Mouse (Mus musculus): Measurements from ENCODE around the gene 2210011C24Rik.
"Not testable (repeated sequence)": the region's sequence is repeated elsewhere in the genome, so short reads cannot be mapped to it uniquely, and the experiment has no call there.

Gene 2210011C24Rik

DNA sequence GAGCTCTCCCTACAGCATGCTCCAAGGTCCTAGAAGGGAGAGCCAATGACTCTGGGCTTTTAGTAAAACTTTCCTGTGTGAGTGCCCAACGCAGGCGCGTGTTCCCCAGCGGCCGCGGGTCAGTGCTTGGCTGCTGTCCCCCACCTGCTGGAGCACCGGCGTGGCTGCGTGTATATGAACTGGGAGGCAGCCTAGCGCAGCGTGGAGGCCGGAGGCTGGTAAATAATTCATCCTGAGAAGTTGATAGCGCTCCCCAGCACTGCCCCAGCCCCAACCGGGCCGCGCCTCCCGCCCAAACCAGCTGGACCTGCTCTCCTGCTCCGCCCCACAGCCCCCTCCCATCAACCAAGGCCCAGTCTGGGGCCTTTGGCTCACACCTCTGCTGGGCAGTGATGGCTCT lies 9.1 kb upstream of the 2210011C24Rik start, which contains the start of gene Palm3:
Gene Palm3 (plus strand): TSS at position 376 of the 400 bp plus-strand sequence.
- in situ Hi-C loops (cut with MboI, MseI), result no loop called here

- in situ Hi-C loops (cut with MboI, MseI), result loop anchor here in 1 of 2 experiments (10.0 kb wide), 1 partner anchor 325 kb away; no protein-coding TSS in a partner anchor
These were observed 7.8 kb upstream of the 2210011C24Rik start for GRCm38 (mm10) chr8:84019738-84020137.

- in situ Hi-C loops (cut with MboI, MseI), result loop anchor here in 1 of 2 experiments (10.0 kb wide), 1 partner anchor 329 kb away; no protein-coding TSS in a partner anchor
These were observed 3.9 kb upstream of the 2210011C24Rik start for GRCm38 (mm10) chr8:84015833-84016232.

- in situ Hi-C loops (cut with MboI, MseI), result loop anchor here in 1 of 2 experiments (10.0 kb wide), 1 partner anchor 332 kb away; no protein-coding TSS in a partner anchor
These were observed 661 bp upstream of the 2210011C24Rik start for GRCm38 (mm10) chr8:84012499-84013165.

DNA sequence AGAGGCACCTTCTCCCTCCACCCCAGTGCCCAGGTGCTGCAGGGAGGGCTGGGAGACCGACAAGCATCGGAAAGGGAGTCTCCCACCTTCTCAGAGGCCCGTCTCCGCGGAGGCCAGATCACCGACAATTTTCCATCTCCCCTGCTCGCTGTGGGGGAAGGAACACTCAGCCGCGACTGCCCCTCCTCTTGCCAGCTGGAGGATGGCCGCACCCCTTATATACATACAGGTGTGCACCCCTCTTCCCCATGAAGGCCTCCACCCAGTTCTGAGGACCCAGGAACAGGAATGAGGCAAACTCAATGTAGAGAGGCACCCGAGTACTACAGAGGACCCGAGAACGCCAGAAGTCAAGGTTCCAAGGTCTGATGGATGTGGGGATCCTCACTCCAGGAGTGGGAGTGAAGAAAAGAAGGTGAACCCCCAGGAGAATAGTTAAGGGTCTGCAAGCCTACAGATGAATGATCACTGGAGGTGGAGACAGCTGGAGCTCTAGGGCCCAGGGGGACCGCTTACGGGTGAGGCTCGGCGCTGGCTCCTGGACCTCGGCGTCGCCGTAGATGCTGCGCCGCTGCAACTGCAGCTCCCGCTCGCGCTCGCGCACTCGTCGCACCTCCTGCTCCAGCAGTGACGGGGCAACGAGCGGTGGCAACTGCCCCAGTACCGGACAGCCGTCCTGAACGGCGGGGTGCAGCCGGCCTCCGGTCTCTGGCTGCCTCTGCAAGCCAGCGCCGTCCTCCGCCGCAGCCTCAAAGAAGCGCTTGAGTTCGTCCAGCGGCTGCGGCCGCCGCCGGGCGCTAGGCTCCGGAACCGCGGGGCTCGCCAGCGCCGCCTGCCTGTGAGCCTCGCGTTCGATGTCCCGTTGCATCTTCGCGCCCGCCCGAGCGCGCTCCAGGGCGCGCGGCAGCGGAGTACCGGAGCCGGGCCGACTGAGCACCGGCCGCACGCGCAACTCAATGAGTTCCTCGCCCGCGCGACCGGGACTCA lies 1.1 kb downstream of the 2210011C24Rik start:
- in situ Hi-C loops (cut with MboI, MseI), result loop anchor here in 1 of 2 experiments (10.0 kb wide), 1 partner anchor 334 kb away; no protein-coding TSS in a partner anchor

- in situ Hi-C loops (cut with MboI, MseI), result loop anchor here in 1 of 2 experiments (10.0 kb wide), 1 partner anchor 335 kb away; no protein-coding TSS in a partner anchor
These were observed 2.1 kb downstream of the 2210011C24Rik start for GRCm38 (mm10) chr8:84009876-84010275.

DNA sequence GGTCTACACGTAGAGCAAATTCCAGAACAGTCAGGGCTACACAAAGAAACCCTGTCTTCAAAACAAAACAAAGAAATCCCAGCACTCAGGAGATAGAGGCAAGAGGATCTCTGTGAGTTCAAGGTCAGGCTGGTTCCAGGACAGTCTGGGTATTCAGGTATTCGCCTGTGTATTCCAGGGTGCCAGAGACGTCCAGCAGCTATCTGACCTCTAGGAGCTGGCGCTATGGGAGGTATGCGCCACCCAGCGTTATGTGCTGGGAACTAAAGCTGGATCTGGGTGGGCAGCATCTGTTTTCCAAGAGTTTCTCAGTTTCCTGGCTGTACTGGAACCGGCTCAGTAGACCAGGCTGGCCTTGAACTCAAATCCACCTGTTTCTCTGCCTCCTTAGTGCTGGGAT lies 3.6 kb downstream of the 2210011C24Rik start:
- in situ Hi-C loops (cut with MboI, MseI), result no loop called here

DNA sequence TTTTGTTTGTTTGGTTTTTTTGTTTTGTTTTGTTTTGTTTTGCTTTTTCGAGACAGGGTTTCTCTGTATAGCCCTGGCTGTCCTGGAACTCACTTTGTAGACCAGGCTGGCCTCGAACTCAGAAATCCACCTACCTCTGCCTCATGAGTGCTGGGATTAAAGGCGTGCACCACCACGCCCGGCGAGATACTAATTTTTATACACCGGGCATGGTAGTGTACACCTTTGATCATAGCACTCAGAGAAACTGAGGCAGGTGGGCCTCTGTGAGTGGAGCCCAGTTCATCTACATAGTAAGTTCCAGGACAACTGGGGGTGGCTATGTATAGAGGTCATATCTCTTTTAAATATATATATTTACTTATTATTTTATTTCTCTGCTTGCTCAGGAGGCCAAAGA lies 6.5 kb downstream of the 2210011C24Rik start:
- in situ Hi-C loops (cut with MboI, MseI), result not testable (repeated sequence)

DNA sequence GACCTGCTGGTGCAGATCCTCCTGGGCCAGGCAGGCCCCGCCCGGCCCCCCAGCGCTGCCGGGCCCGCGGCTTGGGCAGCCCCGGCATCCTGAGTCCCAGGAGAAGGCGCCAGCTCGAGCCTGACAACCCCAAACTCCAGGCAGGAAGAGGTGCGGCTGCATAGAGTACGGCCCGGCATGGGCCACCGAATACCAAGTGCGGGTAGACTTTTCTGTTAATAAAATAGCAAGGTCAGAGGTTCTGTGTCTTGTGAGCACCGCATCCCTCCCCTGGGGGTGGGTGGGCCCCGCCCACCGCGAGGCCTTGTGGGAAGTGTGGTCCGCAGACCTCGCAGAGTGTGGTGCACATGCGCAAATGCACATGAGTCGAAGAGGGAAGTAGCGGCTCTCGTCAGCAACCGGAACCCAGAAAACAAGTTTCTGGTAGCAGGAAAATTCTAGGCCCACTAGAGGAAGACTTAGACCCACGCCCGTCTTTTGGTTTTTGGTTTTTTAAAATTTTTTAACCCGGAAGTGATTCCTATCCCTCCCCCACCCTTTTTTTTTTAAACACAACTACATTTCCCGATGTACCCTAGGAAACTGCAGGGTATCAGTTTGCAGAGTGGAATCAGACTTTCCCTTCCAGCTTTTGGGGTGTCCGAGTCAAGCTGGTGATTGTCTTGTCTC lies 7.3 kb downstream of the 2210011C24Rik start:
- in situ Hi-C loops (cut with MboI, MseI), result loop anchor here in 1 of 2 experiments (5.0 kb wide), 1 partner anchor 107 kb away; no protein-coding TSS in a partner anchor

- in situ Hi-C loops (cut with MboI, MseI), result loop anchor here in 1 of 2 experiments (5.0 kb wide), 1 partner anchor 106 kb away; no protein-coding TSS in a partner anchor
These were observed 8.2 kb downstream of the 2210011C24Rik start for GRCm38 (mm10) chr8:84003612-84004246.

GRCm38 (mm10) chr8:84002957-84003611 lies 8.9 kb downstream of the 2210011C24Rik start:
- in situ Hi-C loops (cut with MboI, MseI), result loop anchor here in 1 of 2 experiments (5.0 kb wide), 1 partner anchor 106 kb away; no protein-coding TSS in a partner anchor

- in situ Hi-C loops (cut with MboI, MseI), result loop anchor here in 1 of 2 experiments (5.0 kb wide), 1 partner anchor 104 kb away; no protein-coding TSS in a partner anchor
These were observed 10.5 kb downstream of the 2210011C24Rik start, which contains the start of gene 1700067K01Rik for GRCm38 (mm10) chr8:84001281-84002000. TSS of gene 1700067K01Rik (plus strand) at chr8:84001502.

DNA sequence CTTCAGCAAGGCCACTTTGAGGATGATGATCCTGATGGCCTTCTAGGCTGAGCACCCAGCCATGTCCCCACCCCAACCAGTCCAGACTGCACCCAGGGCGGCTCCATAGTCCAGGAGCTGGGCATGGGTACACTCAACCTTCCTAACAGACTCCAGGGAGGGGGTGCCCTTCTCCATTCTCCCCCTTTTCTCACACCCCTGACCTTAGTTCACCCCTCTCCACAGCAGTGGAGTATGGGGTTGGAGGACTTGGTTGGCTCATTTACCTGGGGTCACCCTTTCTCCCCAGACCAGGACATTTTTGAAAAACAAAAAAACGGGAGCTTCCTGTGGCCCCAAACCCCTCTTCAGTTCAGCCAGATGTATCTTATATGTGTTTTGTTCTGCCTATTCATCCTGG lies 12.1 kb downstream of the 2210011C24Rik start:
- in situ Hi-C loops (cut with MboI, MseI), result loop anchor here in 1 of 2 experiments (5.0 kb wide), 1 partner anchor 103 kb away; no protein-coding TSS in a partner anchor

GRCm38 (mm10) chr8:83999057-83999705 lies 12.8 kb downstream of the 2210011C24Rik start:
- in situ Hi-C loops (cut with MboI, MseI), result no loop called here

DNA sequence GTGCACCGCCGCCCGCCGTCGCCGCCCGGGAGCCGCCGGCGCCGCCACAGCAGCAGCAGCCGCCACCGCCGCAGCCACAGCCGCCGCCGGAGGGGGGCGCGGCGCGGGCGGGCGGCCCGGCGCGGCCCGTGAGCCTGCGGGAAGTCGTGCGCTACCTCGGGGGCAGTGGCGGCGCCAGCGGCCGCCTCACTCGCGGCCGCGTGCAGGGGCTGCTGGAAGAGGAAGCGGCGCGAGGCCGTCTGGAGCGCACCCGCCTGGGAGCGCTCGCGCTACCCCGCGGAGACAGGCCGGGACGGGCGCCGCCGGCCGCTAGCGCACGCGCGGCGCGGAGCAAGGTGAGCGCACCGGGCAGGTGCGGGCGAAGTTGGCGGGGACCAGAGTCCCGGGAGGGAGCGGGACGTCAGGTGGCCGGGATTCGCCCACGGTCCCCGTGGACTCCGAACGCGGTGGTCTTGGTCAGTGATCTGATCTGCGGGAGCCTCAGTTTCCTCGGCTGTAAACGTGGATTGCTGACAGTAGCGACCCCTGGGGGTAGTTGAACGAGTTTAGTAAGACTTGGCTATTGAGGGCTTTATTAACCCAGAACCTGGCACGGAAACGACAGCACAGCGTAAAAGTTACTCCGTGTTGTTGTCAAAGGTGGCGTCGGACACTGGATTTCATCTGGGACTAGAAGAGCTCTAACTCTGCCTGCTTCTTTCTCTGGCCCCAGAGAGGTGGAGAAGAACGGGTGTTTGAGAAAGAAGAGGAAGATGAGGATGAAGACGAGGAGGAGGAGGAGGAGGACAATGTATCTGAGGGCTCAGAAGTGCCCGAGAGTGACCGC lies 13.5 kb downstream of the 2210011C24Rik start:
- in situ Hi-C loops (cut with MboI, MseI), result no loop called here

DNA sequence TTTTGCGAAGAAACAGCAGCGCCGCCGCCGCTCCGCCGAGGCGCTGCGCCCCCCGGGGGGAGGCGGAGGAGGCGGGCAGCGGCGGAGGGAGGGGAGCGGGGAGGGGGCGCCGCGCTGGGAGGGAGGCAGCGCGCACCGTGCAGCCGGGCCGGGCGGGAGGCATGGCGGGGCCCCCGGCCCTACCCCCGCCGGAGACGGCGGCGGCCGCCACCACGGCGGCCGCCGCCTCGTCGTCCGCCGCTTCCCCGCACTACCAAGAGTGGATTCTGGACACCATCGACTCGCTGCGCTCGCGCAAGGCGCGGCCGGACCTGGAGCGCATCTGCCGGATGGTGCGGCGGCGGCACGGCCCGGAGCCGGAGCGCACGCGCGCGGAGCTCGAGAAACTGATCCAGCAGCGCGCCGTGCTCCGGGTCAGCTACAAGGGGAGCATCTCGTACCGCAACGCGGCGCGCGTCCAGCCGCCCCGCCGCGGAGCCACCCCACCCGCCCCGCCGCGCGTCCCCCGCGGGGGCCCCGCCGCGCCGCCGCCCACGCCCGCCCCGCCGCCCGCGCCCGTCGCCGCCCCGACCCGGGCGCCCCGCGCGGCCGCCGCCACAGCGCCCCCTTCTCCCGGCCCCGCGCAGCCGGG lies 14.3 kb downstream of the 2210011C24Rik start, which contains the start of gene Samd1:
Gene Samd1 (plus strand): TSS at position 162 of the 631 bp plus-strand sequence.
- in situ Hi-C loops (cut with MboI, MseI), result no loop called here

All from T-helper 17 cell (primary cell).